Mouse (Mus musculus) kidney, postnatal 25 days (tissue): ENCODE data around the gene Ralgps1.

Source experiments
- DNase-seq, 2 experiments: peaks; one replicate each; pipeline ENCODE4 v3.0.0; 2021; ENCODE audit warnings: mixed read lengths in 2 of 2

Gene Ralgps1

DNA sequence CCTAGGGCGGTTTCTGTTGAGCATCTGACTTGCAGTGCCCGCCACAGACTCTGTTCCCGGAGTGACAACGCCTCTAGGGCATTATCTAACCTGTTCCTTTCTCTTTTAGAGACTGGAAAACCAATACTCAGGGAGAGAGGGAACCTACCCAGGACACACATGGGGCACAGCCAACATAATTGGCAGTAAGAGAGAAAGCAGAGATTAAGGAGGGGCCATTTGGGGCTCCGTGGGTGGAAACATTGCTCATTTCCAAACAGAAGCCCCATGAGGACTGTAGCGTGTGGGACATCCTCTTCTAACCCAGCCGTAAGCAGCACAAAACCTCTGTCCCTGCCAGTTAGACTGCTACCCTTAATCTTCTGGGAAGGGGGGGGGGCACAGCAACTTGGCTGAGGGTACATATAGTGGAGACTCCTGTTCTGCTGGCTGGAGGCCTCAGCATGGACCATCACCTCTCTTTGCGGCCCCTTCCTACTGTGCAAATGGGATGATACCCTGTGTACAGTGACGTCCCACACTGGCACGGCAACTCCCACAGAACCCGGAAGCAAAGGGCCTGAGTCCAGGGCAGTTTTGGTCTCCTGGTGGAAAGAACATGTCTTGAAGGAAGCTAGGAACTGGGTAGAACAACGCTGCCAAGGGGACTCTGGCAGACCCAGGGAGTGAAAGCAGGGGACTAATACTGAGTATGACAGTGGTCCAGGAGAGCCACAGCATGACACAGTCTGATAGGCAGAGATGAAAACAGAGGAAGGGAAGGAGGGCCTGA lies 96.4 kb downstream of the Ralgps1 start:
- no peak for DNase-seq

DNA sequence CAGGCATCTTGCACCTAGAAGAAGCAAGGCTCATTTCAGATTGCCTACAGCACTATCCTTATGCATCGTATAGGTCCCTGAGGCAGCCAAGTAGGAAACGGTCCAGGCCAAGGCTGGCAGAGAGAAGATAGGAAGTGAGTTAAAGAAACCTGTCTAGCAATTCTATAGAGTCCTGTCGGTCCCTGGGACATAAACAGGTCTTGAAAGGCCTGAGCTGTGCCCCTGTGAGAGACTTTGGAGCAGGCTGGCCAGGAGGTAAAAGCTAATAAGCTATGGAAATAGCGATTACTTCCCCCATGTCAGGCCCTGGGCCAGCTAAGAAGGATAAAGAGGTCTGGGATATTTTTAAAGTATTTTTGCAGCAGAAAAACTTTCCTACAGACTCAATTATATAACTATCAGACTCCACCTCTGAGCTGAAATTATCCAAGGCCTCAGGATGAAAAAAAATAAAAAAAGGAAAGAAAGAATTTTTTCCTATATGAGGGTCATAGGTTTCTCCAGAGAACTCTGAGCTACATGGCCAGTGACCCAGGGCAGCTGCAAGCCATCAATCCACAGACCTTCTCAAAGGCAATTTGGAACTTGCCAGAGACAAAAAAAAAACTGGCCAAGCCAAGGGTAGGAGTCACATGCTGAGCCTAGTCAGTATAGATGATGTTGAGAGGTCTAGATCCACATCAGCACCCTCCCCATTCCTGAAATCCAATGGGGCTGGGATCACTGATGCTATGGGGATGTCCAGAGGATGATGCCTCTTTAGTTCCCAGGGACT lies 98.4 kb downstream of the Ralgps1 start:
- no peak for DNase-seq

DNA sequence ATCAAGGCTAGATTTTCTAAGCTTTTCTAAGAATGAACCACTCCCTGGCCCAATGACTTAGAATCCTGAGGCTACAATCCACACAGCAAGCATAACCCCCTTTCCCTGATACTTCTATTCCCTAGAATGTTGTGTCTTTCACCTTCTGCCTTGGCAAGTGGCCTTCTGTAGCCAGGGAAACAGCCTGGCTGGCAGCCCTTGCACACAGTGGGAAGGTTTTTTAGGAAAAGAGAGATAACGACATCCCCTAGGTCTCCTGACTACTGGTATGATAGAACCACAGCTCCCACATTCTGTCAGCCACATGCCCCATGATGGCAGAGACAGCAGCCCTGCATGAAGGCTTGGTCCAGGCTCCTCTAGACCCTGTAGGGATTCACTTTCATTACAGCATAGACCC lies 99.8 kb downstream of the Ralgps1 start:
- DNase-seq = no peak

DNA sequence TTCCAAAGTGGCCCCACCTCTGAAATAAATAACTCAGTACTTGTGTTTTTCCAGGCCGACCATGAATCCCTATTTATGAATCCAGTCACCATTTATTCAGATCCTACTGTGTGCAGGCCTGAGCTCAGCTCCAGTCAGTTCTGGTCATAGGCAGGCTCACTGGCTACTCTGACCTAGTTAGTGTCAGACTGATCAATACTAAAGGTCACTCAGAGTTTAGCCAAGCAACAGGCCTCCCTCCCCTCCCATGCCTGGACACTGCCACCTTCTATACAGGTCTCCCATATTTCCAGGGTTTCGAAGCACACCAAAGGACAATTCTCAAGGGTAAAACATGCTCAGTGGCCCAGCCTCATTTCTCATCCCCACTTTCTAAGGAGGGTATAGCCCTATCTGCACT lies 100.7 kb downstream of the Ralgps1 start:
- no peak for DNase-seq

DNA sequence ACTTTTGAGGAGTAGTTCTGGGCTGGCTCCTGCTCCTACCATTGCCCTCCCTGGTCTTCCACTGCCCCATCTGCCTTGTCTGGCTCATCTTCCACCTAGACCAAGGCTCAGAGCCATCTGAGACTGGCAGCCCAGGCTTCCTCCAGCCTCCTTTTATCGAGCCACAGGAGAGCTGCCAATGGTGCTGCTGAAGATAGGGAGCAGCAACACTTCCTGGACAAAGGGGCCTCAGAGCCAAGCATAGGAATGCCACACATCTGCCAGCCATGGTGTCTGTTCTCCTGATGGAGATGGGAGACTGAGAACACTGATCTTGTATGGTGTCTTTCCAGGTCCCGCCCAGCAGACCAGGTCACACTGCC lies 102.2 kb downstream of the Ralgps1 start:
- no peak for DNase-seq

DNA sequence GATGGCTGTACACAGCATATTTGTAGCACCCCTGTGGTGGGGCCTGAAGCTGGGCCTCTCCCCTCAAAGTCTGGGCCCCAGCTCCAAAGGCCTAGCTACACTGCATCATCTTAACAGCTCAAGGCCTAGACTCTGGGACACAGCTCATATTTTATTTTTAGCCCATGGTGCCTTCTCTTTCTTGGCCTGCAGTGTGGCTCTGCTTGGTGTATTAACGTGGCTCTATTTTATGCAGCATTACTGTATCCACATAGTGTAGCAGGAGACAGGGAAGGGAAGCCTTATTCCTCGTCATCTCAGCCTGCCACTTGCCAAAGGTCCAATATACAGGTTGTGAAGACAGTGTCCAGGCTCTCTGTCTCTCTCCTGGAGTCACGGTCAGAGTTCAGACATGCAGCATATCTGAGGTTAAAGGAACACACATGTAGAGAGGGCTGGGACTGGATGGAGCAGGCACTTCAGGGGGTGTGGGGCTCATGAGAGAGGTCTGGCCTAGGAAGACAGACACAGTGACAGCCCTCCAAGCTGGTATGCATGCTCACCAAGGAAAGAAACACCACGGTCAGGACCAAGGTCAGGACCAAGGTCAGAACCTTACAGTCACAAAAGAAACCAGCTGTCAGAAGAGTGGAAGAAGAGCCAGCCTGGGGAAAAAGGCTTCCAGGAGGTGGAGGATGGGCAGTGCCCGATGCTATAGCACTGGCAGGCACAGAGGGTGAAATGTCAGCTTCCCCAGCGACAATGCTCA lies 102.7 kb downstream of the Ralgps1 start:
- no peak for DNase-seq

DNA sequence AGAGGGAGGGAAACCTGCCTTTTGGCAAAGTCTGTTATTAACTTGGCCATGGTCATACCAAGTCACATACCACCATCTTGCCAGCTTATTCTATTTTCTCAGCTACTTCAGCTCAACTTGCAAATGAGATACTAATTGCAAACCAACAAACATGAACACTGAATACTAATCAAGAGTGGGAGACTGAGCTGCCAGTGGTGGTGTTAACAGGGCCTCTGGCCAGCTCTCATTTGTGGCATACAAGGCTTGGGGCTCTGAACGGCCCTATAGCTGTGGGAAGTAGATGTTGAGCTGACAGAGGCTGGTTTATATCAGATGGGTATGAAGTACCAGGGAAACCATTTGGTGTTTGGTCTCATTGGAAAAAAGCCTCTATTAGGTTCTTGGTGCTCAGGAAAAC lies 104.2 kb downstream of the Ralgps1 start:
- no peak for DNase-seq

DNA sequence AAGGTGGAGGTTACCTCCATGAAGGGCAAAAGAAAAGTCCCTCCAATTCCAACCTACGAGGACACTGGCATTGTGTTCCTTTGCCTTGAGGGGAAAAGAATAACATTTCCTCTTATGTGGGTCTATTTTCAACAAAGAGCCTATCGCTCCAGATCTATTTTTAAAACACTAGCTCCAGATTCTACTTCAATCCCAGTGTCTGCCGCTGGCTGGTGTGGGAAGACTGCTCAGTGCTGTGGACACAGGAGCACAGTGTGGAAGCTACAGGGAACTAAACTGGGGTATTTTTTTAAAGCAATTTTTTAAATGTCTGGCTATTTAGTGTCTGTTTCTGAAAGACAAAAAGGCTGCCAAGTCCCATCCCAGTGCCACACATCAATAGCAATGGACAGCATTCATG lies 105.5 kb downstream of the Ralgps1 start:
- no peak for DNase-seq

DNA sequence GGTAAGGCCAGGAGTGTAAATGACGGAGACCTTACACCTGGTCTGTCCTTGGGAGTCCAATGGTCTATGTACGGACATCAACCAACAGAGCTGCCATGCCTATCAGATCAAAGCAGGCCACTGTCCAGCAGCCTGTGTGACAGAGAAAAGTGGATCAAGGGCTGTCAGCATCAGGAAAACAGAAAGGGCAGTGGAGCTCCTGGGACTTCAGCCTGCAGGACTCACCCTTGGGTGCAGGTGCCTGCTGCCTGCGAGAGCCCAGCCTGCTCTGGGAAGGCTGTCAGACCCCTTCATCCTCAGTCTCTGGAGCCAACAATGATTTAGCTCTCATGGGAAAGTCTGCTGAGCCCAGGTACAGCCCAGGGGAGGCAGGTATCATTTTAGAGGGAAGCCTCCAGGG lies 109.8 kb downstream of the Ralgps1 start:
- DNase-seq = no peak

DNA sequence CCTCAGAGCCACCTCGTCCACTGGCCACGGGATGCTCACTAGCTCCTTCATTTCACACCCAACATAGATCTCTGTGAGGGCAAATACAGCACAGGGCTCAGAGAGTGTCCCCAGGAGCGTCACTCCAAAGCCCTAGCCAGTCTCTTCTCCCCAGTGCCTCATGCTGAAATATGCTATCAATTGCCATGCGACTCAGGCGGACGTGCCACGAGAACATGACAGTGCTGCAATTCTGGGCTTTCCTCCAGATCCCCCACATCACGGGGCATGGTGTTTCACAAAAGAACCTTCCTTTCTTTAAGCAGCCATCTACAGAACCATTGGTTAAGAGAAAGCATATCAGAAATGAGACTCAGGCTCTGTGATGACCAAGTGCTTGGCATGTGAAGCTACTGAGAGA lies 110.5 kb downstream of the Ralgps1 start:
- no peak for DNase-seq

DNA sequence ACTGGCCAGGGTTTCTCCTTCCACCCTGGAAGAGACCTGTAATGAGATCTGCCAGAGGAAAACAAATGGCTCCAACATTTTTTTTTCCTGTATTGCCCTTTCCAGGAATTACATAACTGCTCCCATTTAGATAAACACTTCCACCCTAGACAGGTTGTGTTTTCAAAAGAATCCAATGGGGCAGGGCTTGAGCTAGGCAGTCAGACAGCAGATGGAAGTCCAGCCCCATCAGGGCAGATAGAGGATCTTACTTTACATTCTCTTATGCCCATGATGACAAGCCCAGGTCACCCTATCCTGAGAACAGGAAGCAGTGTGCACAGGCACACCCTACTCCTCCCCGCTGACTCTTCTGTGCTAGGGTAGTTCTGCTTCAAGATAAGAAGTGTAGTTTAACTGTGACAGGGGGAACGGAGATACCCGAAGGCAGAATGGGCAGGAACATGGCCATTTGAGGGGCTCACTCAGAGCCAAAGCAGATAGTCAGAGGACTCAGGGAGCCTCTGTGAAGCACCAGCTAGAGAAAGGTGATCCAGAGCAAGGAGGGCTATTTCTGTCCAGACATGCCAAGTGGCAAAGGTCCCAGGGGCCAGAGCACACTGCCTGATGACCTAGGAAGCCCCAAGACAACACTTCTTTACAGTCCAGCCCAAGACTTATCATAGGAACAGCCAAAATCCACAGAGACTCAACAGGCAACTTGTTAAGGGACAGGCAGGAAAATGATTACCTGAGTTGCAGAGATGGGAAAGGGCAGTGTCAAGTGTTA lies 114.3 kb downstream of the Ralgps1 start:
- DNase-seq = no peak

DNA sequence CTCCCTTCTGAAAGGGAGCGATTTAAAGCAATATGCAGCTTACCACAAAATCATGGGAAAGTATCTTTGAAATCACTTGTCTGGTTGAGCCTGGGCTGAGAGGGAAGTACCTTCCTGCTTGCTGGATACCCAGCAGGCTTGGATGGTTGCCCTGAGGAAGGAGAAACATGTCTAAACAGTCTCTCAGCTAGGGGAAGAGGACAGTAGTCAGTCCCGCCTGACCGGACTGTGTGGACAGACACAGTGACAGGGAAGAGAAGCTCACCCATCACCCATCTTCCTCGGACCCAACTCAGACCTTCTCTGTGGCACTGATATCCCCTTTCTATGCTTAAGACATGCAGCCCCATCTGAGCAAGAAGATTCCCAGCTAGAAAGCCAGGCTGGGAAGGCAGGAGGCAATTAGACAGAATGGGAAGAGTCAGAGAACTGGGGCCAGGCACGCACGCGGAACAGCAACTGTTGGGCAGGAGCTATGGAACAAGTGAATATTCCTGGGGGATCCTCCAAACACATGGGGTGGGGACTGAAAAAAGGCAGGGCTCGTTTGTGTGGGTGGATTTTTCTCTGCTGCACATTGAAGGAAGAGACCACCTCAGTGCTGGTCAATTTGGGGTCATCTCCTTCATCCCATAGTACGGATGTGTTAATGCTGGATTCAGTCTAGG lies 116.8 kb downstream of the Ralgps1 start:
- peak in 1 of 2 experiments; percentile 25 for DNase-seq

DNA sequence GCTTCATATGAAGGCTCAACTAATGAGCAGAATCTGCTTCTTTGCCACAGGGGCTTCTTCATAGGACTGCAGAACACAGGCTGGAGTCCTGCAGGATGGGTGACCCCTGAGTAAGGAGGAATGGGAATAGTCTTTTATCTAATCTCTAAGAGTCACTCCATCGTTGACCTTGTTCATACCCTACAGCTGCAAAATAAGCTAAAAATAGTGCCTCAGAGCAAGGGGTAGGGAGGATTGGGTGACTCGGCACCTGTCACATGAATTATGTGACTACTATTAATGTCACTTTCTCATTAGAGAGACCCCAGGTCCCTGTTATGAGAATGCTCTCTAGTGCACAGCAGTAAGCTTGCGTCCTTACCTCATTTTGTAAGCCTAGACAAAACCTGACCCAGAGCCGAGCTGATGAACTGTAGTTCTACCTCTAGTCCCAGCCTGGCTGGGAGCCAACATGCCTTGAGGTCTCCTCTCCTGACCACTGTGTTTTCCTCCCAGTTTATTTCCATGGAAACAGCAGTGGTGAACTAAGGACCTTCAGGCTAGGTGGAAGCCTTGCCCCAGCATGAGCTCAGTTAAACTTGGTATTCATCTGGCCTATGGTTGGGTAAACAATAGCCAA lies 117.6 kb downstream of the Ralgps1 start:
- DNase-seq = peak; percentile 72 to 87

DNA sequence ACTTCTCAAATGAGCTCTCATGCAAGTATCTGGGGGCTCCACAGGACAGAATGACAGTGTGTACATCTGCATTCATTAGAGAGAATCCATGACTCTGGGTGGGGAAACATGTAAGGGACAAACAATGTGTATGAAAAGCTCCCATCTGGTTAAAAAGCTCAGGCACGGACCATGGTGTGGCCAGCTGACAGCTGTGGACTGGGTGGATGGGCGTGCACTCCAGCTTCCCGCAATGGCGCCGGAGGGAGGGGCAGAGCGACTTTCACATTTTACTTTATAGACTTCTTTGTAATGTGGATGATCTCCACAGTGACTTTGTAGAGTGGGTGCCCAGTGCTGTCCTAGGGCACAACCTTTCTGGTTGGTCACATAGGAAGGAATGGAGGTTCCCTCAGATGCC lies 118.5 kb downstream of the Ralgps1 start:
- no peak for DNase-seq

DNA sequence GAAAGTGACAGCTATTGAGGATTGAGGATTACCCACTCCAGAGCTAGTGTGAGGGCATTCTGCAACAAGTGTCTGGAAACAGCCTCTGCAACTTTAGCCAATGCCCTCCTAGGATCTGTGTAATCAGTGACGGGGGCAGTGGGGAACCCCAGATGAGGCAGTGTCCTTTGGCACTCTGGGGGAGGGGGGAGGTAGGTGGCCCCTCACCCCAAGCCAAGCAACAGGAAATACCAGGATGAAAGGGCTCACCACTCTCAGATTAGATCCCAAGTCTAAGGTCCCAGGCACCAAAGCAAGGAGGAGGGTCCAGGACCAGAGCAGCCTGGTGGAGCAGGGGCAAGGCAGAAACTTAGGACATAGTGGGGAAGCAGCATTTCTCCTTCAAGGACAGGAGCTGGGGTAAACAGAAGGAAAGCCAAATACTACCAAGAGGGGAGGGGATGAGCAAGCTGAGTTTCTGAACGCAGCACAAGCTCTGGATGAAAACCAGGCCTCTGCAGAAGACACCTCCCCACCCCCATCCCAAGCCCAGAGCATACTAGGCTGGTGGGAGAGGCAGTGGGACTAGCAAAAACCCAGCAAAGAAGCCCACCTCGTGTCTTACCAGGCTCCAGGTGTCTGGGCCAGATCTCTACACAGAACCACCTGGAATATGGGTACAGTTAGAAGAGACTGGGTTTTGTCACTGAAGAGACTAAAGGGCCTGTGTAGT lies 121.2 kb downstream of the Ralgps1 start:
- DNase-seq = no peak

DNA sequence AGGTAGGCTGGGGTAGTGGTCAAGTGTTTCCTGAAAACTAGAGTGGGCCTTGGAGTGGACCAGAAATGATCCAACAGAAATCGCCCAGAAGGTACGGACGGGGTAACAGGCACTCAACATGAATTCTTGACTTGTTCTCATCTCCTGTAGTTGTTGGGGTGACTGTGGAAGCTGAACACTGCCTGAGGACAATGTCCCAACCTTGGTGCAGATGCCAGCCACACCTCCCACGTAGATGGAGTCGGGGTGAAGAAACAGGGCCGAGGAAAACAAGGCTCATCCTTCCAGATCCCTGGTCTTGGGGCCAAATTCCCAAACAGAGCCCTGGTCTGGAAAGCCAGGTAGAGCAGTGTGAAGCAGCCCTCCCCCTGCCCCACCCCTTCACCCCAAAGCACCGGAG lies 122.7 kb downstream of the Ralgps1 start:
- no peak for DNase-seq

DNA sequence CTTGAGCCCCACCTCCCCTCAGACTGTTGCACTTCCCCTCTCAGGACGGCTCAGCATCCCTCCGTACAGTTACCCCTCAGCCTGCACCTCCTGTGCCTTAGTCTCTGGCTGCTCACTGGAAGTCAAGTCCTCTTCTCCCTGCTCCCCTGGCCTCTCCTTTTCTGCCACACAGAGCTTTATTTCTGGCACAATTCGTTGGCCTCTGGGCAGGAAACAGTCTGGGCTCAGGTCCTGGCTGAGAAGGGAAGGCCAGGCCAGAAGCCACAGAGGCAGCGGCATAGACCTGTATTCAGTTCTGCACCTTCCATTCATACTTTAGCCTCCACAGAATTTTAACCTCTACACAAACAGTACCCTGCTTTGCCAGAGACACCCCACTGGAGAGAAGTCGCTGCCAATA lies 124.4 kb downstream of the Ralgps1 start:
- no peak for DNase-seq

DNA sequence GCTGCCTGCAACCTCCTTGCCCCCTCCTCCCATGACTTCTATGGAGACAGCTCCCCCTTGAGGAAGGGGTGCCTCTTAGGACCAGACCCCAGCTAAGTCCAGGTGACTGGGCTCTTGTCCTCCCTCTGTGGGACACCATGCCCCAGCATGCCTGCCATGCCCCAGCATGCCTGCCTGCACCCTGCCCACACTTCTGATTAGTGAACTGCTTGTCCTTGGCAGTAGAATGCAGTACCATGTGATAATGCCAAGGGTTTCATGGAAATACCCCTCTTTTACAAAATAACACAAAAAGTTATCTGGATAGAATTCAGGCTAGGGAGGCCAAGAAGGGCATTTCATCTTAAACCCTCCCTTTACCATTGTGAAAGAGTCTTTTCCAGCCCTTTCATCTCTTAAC lies 125.9 kb downstream of the Ralgps1 start:
- no peak for DNase-seq

DNA sequence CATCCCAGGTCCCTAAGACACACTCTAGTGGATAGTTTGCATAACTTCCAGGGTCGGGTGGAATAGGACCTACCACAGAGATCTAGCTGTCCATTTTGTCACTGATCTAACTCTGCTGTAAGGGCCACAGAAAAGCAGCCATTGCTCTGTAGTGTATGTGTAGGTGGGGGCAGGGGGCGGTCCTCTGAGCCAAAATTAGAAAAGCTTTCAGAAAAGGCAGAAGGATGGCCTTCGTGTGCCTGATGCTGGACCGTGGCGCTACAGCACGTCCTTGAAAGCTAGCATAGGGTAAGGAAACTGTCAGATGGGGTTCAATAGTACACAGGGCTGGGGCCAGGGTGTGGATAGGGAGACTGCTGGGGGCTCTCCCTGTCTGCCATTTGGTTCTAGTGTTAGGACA lies 126.4 kb downstream of the Ralgps1 start:
- DNase-seq = no peak

DNA sequence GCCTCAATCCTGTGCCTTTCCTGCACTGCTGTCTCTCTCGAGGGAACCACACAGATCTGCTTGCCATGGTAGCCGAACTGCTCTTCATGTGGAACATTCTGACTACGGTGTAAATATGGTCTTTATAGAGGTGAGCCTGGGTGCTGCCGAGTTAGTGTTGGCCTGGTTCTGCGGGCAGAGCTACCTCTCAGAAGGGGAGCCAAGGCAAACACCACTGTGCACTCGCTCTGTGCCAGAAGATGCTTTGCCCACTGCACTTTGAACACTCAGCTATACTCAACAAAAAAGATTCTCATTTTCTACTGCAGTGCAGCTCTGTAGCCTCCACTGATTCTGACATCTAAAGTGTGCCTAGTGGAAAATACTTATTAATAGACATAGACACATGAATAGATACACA lies 133.7 kb downstream of the Ralgps1 start:
- peak in 1 of 2 experiments; percentile 24 for DNase-seq

DNA sequence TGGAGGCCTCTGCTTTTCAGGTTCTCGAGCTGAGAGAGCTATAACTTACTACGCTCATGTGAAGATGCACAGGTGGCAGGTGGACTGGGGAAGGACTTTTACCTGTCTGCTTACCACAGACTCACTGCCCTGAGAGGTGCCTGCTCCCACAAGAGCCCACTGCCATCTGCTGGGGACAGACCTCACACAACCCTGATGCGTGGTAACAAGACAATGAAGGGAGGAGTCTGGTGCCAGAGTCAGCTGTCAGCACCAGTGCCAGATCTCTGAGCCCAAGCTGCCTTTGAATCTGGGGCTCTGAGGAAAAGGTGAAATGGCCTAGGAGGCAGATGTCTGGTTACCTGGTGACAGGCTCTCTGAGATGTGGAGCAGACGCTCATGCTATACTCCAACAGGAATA lies 136.4 kb downstream of the Ralgps1 start:
- DNase-seq = no peak
